Mouse (Mus musculus): Measurements from ENCODE around the gene Scd2. TPM values are rescaled to one million over a fixed set of nuclear protein-coding genes. Genes with fewer than 3 reads are reported as not detected.
"Not testable (repeated sequence)": the region's sequence is repeated elsewhere in the genome, so short reads cannot be mapped to it uniquely, and the experiment has no call there.

Scd2 gene
- polyA plus RNA-seq, 1 experiment: 442 TPM

- Histone ChIP-seq H3K4me3 (ENCODE audit: insufficient read depth, low read length) (no peak overlapping the region), H3K27ac (ENCODE audit: insufficient read depth, low read length) (no peak overlapping the region), H3K4me1 (ENCODE audit: control insufficient read depth, insufficient read depth, low read length) (peaks cover 4% of the 10 kb centered on the region)
- TF ChIP-seq POLR2A (IDR thresholded peaks at IDR 0.05; ENCODE audit: low read depth, low read length) (no peak), CTCF (IDR thresholded peaks at IDR 0.05; ENCODE audit: borderline replicate concordance, insufficient read depth, low read length) (no peak)
These were observed 23.4 kb downstream of the Scd2 start for GRCm38 (mm10) chr19:44316752-44317315.

DNA sequence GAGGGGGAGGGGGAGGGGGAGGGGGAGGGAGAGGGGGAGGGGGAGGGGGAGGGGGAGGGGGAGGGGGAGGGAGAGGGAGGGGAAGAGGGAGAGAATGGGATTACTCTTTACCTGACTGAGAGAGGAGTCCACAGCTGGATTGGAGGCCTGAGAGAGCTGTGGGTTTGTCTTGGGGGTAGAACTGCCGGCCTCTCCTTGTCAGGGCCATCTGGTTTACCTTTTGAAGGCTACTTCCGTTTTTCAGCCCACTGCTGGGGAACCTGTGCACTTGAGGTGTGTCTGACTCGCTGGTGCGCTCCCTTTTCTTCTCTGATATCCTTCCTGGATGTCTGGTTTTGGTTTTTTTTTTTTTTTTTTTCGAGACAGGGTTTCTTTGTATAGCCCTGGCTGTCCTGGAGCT lies 23.9 kb downstream of the Scd2 start:
- no peak for TF ChIP-seq CTCF (IDR thresholded peaks at IDR 0.05; ENCODE audit: borderline replicate concordance, insufficient read depth, low read length)
- no peak for TF ChIP-seq POLR2A (IDR thresholded peaks at IDR 0.05; ENCODE audit: low read depth, low read length)
- H3K4me1 ChIP-seq (ENCODE audit: control insufficient read depth, insufficient read depth, low read length): peaks cover 4% of the 10 kb centered on the region

GRCm38 (mm10) chr19:44318545-44318944 lies 25.1 kb downstream of the Scd2 start:
- Histone ChIP-seq H3K4me3 (ENCODE audit: insufficient read depth, low read length) (no peak overlapping the region), H3K4me1 (ENCODE audit: control insufficient read depth, insufficient read depth, low read length) (peaks cover 4% of the 10 kb centered on the region), H3K27ac (ENCODE audit: insufficient read depth, low read length) (no peak overlapping the region)
- no peak for TF ChIP-seq POLR2A (IDR thresholded peaks at IDR 0.05; ENCODE audit: low read depth, low read length)
- TF ChIP-seq CTCF (IDR thresholded peaks at IDR 0.05; ENCODE audit: borderline replicate concordance, insufficient read depth, low read length): no peak

More for the DNA sequence above, 23.9 kb downstream of the Scd2 start:
- Histone ChIP-seq H3K27ac (ENCODE audit: insufficient read depth, low read length) (no peak overlapping the region), H3K4me3 (ENCODE audit: insufficient read depth, low read length) (no peak overlapping the region)

DNA sequence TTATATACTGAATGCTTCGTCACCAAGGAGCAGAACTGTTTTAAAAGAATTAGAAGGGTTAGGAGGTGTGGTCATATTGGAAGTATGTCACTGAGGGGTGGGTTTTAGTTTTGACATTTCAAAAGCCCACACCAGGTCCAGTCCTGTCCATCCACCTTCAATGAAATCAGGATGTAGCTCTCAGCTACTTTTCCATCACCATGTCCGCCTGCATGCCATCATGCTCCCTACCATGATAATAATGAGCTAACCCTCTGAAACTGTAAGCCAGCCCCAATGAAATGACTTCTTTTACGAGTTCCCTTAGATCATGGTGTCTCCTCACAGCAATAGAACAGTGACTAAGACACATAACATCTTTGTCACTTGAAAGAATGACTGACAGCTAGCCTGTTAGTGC lies 26.8 kb downstream of the Scd2 start:
- no peaks in the 10 kb centered on the region for H3K4me1 ChIP-seq (ENCODE audit: control insufficient read depth, insufficient read depth, low read length)
- no peak overlapping the region for H3K4me3 ChIP-seq (ENCODE audit: insufficient read depth, low read length)
- no peak overlapping the region for H3K27ac ChIP-seq (ENCODE audit: insufficient read depth, low read length)
- TF ChIP-seq CTCF (IDR thresholded peaks at IDR 0.05; ENCODE audit: borderline replicate concordance, insufficient read depth, low read length): no peak
- no peak for TF ChIP-seq POLR2A (IDR thresholded peaks at IDR 0.05; ENCODE audit: low read depth, low read length)

DNA sequence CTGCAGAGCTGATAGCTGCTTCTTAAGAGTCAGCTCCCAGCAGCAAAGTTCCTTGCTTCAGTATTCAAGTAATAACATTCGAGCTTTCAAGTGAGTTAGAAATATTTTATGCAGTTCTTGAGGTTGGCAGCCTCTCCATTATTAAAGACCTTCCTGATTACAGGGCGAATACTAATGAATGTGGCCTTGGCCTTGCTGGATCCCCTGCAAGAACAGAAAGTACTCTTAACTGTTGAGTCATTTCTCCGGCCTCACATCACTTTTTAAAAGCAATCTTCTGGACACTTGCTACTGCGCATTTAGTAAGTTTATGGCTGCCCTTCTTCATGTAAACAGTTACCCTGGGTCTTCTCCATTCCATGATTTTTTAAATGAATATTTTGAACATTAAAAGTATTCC lies 27.7 kb downstream of the Scd2 start:
- Histone ChIP-seq H3K27ac (ENCODE audit: insufficient read depth, low read length) (no peak overlapping the region), H3K4me3 (ENCODE audit: insufficient read depth, low read length) (no peak overlapping the region), H3K4me1 (ENCODE audit: control insufficient read depth, insufficient read depth, low read length) (no peaks in the 10 kb centered on the region)
- no peak for TF ChIP-seq CTCF (IDR thresholded peaks at IDR 0.05; ENCODE audit: borderline replicate concordance, insufficient read depth, low read length)
- no peak for TF ChIP-seq POLR2A (IDR thresholded peaks at IDR 0.05; ENCODE audit: low read depth, low read length)

- Histone ChIP-seq H3K27ac (ENCODE audit: insufficient read depth, low read length) (no peak overlapping the region), H3K4me3 (ENCODE audit: insufficient read depth, low read length) (no peak overlapping the region), H3K4me1 (ENCODE audit: control insufficient read depth, insufficient read depth, low read length) (no peaks in the 10 kb centered on the region)
- no peak for TF ChIP-seq CTCF (IDR thresholded peaks at IDR 0.05; ENCODE audit: borderline replicate concordance, insufficient read depth, low read length)
- TF ChIP-seq POLR2A (IDR thresholded peaks at IDR 0.05; ENCODE audit: low read depth, low read length): no peak
These were observed 28.2 kb downstream of the Scd2 start for GRCm38 (mm10) chr19:44321631-44322030.

- Histone ChIP-seq H3K4me1 (ENCODE audit: control insufficient read depth, insufficient read depth, low read length) (peaks cover 14% of the 10 kb centered on the region), H3K27ac (ENCODE audit: insufficient read depth, low read length) (no peak overlapping the region), H3K4me3 (ENCODE audit: insufficient read depth, low read length) (no peak overlapping the region)
- TF ChIP-seq POLR2A (IDR thresholded peaks at IDR 0.05; ENCODE audit: low read depth, low read length) (no peak), CTCF (IDR thresholded peaks at IDR 0.05; ENCODE audit: borderline replicate concordance, insufficient read depth, low read length) (no peak)
These were observed 36.1 kb downstream of the Scd2 start for GRCm38 (mm10) chr19:44329566-44329965.

GRCm38 (mm10) chr19:44331128-44331527 lies 37.7 kb downstream of the Scd2 start:
- H3K4me3 ChIP-seq (ENCODE audit: insufficient read depth, low read length); H3K27ac ChIP-seq (ENCODE audit: insufficient read depth, low read length): not testable (repeated sequence)
- H3K4me1 ChIP-seq (ENCODE audit: control insufficient read depth, insufficient read depth, low read length): peaks cover 14% of the 10 kb centered on the region

DNA sequence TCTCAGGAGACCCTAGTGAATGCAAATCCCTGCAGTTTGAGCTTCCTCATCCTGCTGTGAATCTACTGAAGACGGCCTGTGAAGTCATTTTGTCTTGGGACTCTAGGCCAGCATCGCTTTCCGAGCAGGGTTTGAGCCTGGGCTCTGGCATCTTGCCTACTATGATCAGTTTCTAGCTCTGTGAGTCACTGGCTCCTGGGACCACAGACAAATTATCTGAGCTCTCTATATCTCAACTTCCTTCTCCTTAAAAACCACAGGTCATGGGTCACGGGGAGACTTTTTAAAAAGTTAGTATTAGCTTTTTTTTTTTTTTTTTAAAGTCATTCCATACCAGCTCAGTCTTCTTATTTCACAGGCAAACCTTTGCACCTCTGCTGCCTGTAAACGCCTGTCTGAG lies 38.4 kb downstream of the Scd2 start:
- Histone ChIP-seq H3K4me1 (ENCODE audit: control insufficient read depth, insufficient read depth, low read length) (peaks cover 14% of the 10 kb centered on the region), H3K27ac (ENCODE audit: insufficient read depth, low read length) (no peak overlapping the region), H3K4me3 (ENCODE audit: insufficient read depth, low read length) (no peak overlapping the region)
- no peak for TF ChIP-seq POLR2A (IDR thresholded peaks at IDR 0.05; ENCODE audit: low read depth, low read length)
- no peak for TF ChIP-seq CTCF (IDR thresholded peaks at IDR 0.05; ENCODE audit: borderline replicate concordance, insufficient read depth, low read length)

DNA sequence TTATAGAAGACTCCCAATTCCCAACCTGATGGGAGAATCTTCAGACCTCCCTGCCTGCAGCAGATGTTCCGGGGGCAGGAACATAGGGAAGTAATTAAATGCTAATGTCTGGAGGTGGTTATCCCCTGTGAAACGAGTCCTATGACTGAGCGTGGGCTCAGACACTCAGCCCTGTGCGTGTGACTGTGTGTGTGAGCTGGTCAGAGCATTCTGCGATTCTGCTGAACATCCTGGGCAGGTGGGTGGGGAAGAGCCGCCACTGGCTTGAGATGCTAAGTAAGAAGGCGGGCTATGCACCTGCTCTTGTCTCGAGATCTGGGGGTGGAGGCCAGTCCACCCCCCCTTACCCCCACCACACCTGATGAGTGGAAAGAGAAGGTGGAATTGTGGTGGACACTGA lies 38.9 kb downstream of the Scd2 start:
- Histone ChIP-seq H3K4me3 (ENCODE audit: insufficient read depth, low read length) (no peak overlapping the region), H3K27ac (ENCODE audit: insufficient read depth, low read length) (no peak overlapping the region), H3K4me1 (ENCODE audit: control insufficient read depth, insufficient read depth, low read length) (peaks cover 14% of the 10 kb centered on the region)
- no peak for TF ChIP-seq POLR2A (IDR thresholded peaks at IDR 0.05; ENCODE audit: low read depth, low read length)
- TF ChIP-seq CTCF (IDR thresholded peaks at IDR 0.05; ENCODE audit: borderline replicate concordance, insufficient read depth, low read length): no peak
